Mouse (Mus musculus): ENCODE data around the gene Prom2.

Gene Prom2

GRCm38 (mm10) chr2:127541185-127541584 is at the start of gene Prom2:
Gene Prom2, minus strand, starts transcription at chr2:127541467.
- DNase-seq (ENCODE audit: extremely low spot score, low read depth, low spot score), result no peak

- DNase-seq (ENCODE audit: extremely low spot score, low read depth, low spot score), result no peak
Measured at GRCm38 (mm10) chr2:127590840-127591239, 49.6 kb upstream of the Prom2 start.

GRCm38 (mm10) chr2:127590204-127590603 is 48.9 kb upstream of the Prom2 start:
- DNase-seq (ENCODE audit: extremely low spot score, low read depth, low spot score), result no peak

- DNase-seq (ENCODE audit: extremely low spot score, low read depth, low spot score), result no peak
Measured at GRCm38 (mm10) chr2:127588897-127589296, 47.6 kb upstream of the Prom2 start.

DNA sequence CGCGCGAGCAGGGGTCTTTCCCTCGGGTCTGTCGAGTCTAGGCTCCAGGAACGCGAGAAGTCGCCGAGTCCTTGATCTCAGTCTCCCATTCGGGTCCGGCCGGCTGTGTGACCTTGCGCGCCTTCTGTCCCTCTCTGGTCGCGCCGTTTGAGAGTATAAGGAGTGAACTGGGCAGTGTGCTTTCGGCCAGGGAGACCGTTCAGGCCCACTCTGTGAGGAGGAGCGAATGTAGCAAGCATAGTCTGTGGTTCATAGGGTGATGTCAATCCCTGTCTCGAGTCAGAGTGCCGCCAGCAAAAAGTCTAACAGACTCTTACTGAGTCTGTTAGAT is 46.2 kb upstream of the Prom2 start:
- DNase-seq (ENCODE audit: extremely low spot score, low read depth, low spot score), result no peak

- DNase-seq (ENCODE audit: extremely low spot score, low read depth, low spot score), result peak; percentile 26
Measured at GRCm38 (mm10) chr2:127586694-127587513, 45.6 kb upstream of the Prom2 start, which contains the start of the genes Zfp661 and Mrps5. Gene Zfp661, minus strand, starts transcription at chr2:127587094. Gene Mrps5, plus strand, starts transcription at chr2:127587222.

- DNase-seq (ENCODE audit: extremely low spot score, low read depth, low spot score), result peak; percentile 88
Measured at GRCm38 (mm10) chr2:127584436-127584858, 43.2 kb upstream of the Prom2 start.

- no peak for DNase-seq (ENCODE audit: extremely low spot score, low read depth, low spot score)
Measured at GRCm38 (mm10) chr2:127573322-127573721, 32.1 kb upstream of the Prom2 start.

DNA sequence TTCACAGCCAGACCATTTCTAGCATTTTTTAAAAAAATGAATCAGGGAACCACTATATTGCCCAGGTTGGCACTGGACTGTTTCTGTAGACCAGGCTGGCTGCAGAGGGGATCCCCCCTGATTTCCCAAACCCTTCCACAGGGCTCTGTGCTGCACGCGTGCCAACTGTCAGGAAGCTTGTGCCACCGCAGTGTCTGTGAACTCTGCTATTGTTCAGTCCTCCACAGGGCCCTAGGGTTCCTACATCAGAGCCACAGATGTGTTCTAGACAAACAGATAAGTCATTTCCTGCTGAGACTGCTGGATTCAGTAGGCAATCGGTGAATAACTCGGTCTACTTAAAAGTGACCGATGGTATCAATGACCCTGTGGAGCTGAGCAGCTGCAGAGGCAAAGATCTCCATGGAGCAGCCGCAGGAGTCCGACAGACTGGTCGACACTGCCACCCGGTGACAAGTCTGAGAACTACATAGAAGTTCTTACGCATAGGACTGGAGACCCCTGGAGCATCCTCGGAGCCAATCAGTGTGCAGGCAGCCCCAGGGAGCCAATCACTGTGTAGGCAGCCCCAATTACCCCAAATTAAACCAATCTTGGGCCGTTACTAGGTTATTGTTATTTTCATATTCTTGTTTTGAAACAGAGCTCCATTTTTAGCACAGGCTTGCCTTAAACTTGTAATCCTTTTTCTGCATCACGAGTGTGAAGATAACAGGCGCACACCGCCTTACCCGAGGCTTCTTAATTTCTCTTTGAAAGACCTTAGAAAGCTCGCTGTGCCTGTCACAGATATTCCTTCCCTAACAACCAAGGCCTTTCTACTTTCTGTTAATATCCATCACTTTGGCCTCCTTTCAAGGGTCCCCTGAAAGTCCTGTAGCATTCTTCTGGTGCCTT is 18.1 kb upstream of the Prom2 start:
- DNase-seq (ENCODE audit: extremely low spot score, low read depth, low spot score), result peak; percentile 89

- no peak for DNase-seq (ENCODE audit: extremely low spot score, low read depth, low spot score)
Measured at GRCm38 (mm10) chr2:127551078-127551477, 9.8 kb upstream of the Prom2 start.

DNA sequence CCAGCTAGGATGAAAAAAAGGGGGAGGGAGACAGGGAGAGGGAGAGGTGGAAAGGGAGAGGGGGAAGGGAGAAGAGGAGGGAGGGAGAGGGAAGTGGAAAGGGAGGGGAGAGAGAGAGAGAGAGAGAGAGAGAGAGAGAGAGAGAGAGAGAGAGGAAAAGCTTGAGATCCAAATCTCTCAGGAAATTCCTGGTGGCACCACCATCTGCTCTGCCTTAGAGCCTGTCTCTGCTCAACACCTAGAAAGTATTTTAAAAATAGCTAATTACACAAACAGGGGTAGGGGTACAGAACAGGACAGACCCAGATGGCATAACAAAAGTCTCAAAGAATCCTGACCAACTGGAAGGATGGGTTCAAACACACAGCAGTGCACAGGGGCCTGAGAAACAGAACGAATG is 9.2 kb upstream of the Prom2 start:
- no peak for DNase-seq (ENCODE audit: extremely low spot score, low read depth, low spot score)

- no peak for DNase-seq (ENCODE audit: extremely low spot score, low read depth, low spot score)
Measured at GRCm38 (mm10) chr2:127549711-127550110, 8.4 kb upstream of the Prom2 start.

- no peak for DNase-seq (ENCODE audit: extremely low spot score, low read depth, low spot score)
Measured at GRCm38 (mm10) chr2:127548342-127549074, 7.2 kb upstream of the Prom2 start.

DNA sequence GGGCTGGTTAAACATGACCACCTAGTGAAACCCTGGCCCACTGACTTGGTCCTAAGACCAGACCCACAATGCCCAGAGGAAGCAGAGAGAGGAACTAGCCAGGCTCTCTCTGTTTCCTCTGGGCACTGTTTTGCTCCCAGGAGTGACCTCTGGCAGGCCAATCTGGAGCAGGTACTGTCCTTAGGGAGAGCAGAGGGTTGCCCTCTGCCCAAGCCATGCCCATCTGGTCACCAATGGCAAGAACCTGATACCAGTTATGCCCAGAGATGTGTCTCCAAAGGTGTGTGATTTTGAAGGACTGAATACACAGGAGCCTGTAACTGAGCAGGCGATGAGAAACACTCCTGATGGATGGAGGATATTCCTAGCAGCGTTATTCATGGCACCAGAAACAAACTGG is 430 bp upstream of the Prom2 start:
- no peak for DNase-seq (ENCODE audit: extremely low spot score, low read depth, low spot score)

DNA sequence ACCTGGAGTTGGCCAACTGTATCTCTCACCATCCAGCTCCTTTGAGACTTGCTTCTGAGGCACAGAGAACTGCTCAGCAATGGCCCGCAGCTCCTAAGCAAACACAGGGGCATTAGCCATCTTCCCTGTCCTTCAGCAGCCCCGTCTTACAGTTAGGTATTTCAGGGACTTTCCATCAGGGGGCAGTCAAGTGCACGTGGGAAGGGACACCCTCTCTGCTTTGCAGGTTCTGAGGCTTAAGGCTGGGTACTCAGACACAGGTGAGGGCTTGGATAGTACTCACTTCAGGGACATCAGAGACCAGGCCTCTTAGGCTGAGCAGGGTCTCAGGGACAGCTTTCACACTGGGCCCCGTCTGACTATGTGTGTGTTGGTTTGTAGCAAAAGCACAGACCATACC is 1.8 kb downstream of the Prom2 start:
- DNase-seq (ENCODE audit: extremely low spot score, low read depth, low spot score), result no peak

- no peak for DNase-seq (ENCODE audit: extremely low spot score, low read depth, low spot score)
Measured at GRCm38 (mm10) chr2:127537548-127537947, 3.7 kb downstream of the Prom2 start.

DNA sequence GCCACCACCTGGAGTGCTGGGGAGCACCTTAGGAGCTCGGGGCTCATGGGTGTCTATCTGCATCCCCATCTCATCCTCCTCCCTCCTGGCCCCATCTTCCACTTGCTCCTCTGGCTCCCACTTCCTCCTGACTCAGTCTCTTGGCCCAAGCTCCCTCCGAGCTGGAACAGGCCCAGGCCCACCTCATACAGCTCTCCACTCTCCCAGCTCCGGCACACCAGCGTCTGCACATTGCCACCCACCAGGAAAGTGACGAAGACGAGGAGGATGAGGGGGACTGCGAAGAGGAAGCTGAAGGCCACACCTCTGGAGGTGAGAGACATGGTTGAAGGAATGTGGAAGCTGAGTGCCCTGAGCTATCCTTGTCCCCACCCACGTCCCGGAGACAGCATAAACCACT is 5.9 kb downstream of the Prom2 start:
- no peak for DNase-seq (ENCODE audit: extremely low spot score, low read depth, low spot score)

- DNase-seq (ENCODE audit: extremely low spot score, low read depth, low spot score), result peak; percentile 26
Measured at GRCm38 (mm10) chr2:127532379-127532778, 8.9 kb downstream of the Prom2 start.

DNA sequence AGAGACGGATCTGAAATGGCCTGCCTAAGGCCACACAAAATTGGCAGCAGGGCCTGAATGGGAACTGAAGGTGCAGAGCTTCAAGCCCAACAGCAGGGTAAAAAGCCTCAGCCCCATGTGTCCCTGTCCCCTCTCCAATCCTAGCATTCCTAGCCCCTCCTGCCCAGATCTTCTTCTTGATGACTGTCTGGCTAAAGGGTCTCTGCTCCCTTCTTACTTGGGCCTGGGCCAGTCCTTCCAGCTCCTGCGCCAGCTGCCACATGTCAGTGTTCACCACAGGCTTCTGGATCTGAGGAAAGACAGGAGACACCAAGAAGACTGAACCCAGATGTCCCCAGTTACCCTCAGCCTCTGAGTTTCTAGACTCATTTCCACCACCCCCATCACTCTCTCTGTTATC is 9.7 kb downstream of the Prom2 start:
- no peak for DNase-seq (ENCODE audit: extremely low spot score, low read depth, low spot score)

DNA sequence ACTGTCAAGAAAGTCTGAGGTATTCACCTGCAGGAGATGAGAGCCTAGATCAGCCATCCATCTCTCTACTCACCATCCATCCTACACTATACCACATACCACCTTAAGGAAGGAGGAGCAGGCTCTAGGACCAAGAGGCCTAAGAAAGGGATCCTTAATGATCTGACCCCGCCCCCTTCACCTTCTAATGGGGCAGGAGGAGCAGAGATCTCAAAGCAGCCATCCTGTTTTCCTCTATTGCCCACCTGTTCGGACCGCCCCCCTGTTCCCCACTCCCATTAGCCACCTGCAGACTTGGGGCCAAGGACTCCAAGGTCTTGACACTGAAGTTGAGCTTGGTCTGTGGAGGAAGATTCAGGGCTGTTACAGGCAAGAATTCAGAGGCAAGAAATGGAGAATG is 10.8 kb downstream of the Prom2 start:
- no peak for DNase-seq (ENCODE audit: extremely low spot score, low read depth, low spot score)

All from hindlimb bud, embryonic 11.5 days (tissue).